Mouse (Mus musculus) limb, embryonic 14.5 days (tissue): ENCODE measurements at regions not wholly inside any gene's neighbourhood (a gene's known extent, or its start where the extent isn't known, plus 50 kb on each side); places are given as distances from the start of the nearest gene placed in this dataset.

Source experiments
- ATAC-seq: fragments of 200-750 bp; cut with Nextera tagmentation; 2 replicates; pipeline ENCODE4 v1.8.0; 2017; ENCODE audit warnings: low read depth, moderate number of reproducible peaks, moderate TSS enrichment; ENCODE audit not compliant: low FRiP score
- DNase-seq: peaks from one replicate; pipeline ENCODE4 v3.0.0-alpha.2; 2015; ENCODE audit warnings: low spot score
- H3K27ac ChIP-seq: fragments of 300-500 bp; sonication (generic); replicated peaks from 2 replicates; pipeline ENCODE4 v1.5.1; 2014; ENCODE audit warnings: low read depth, mild to moderate bottlenecking, low read length, moderate library complexity, mixed read lengths
- H3K27me3 ChIP-seq: fragments of 300-500 bp; sonication (generic); 2 replicates; pipeline ENCODE4 v1.6.1; 2014; ENCODE audit warnings: low read length, mixed read lengths; ENCODE audit not compliant: control insufficient read depth, insufficient read depth
- H3K36me3 ChIP-seq: fragments of 300-500 bp; sonication (generic); 2 replicates; pipeline ENCODE4 v1.6.1; 2014; ENCODE audit warnings: mild to moderate bottlenecking, low read length, moderate library complexity, mixed read lengths; ENCODE audit not compliant: control insufficient read depth, insufficient read depth
- H3K4me1 ChIP-seq: fragments of 300-500 bp; sonication (generic); 2 replicates; pipeline ENCODE4 v1.6.1; 2014; ENCODE audit warnings: antibody characterized with exemption, low read length, mixed read lengths; ENCODE audit not compliant: control insufficient read depth, insufficient read depth
- H3K4me2 ChIP-seq: fragments of 300-500 bp; sonication (generic); replicated peaks from 2 replicates; pipeline ENCODE4 v1.6.1; 2014; ENCODE audit warnings: low read depth, mild to moderate bottlenecking, low read length, moderate library complexity; ENCODE audit not compliant: severe bottlenecking
- H3K4me3 ChIP-seq: fragments of 300-500 bp; sonication (generic); replicated peaks from 2 replicates; pipeline ENCODE4 v1.5.1; 2014; ENCODE audit warnings: low read length
- H3K9ac ChIP-seq: fragments of 300-500 bp; sonication (generic); 2 replicates; pipeline ENCODE4 v1.6.1; 2014; ENCODE audit warnings: mild to moderate bottlenecking, low read depth, low read length, moderate library complexity; ENCODE audit not compliant: severe bottlenecking
- H3K9me3 ChIP-seq: fragments of 300-500 bp; sonication (generic); 2 replicates; pipeline ENCODE4 v1.6.1; 2016; ENCODE audit warnings: low read length; ENCODE audit not compliant: control insufficient read depth
- POLR2A ChIP-seq: fragments of 200-500 bp; IDR thresholded peaks from 2 replicates; pipeline ENCODE4 v1.8.0; 2012; ENCODE audit warnings: inconsistent platforms, mild to moderate bottlenecking, moderate library complexity, borderline replicate concordance; ENCODE audit not compliant: insufficient read depth, insufficient read length; ENCODE audit errors: extremely low read depth
- WGBS: fragments of 180-500 bp; shearing (Covaris S2); extraction: QIAGEN DNeasy Blood & Tissue Kit; methylation state at CpG from one replicate; pipeline ENCODE4 v1.1.7; 2014; 5-methylcytosine and 5-hydroxymethylcytosine counted together

- H3K36me3 ChIP-seq, result no peaks in the 10 kb centered on the region
- TF ChIP-seq POLR2A, result no peak
- ATAC-seq (no peak), DNase-seq (no peak)
- H3K9me3 ChIP-seq, result peaks cover 7% of the 10 kb centered on the region; the same call in 1 of the 2 replicates
- H3K4me3 ChIP-seq, result no peak overlapping the region
- no peak overlapping the region for H3K27ac ChIP-seq
- no peaks in the 10 kb centered on the region for H3K4me1 ChIP-seq
- no peak overlapping the region for H3K9ac ChIP-seq
- 83% methylated on average over 12 of the region's 12 CpGs for WGBS
- H3K4me2 ChIP-seq, result no peak overlapping the region
- H3K27me3 ChIP-seq, result no peaks in the 10 kb centered on the region
These were observed 91.6 kb upstream of the Tmc1 start for GRCm38 (mm10) chr19:21045565-21045964.

DNA sequence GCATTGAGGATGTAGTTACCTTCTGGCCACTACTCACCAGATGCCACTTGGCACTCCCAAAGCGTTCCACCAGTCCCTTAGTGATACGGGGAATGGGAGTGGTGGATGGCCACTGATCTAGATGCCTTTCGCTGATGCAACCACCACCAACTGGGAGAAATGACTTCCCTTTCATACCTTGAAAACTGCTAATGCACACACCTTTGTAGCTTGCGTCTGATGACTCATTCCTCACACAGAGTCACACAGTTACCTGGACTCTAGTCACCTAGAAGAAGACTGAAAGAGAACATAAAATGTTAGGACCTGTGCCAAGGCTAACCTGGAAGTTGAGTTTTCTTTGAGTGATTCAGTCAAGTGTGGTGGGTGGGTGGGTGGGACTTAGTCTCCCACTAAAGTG is 90.0 kb upstream of the Tmc1 start:
- WGBS, result 91% methylated on average over 4 of the region's 4 CpGs
- H3K4me2 ChIP-seq, result no peak overlapping the region
- no peaks in the 10 kb centered on the region for H3K36me3 ChIP-seq
- no peaks in the 10 kb centered on the region for H3K27me3 ChIP-seq
- DNase-seq (no peak), ATAC-seq (no peak)
- no peaks in the 10 kb centered on the region for H3K4me1 ChIP-seq
- H3K27ac ChIP-seq, result no peak overlapping the region
- no peak for TF ChIP-seq POLR2A
- H3K9ac ChIP-seq, result no peak overlapping the region
- H3K9me3 ChIP-seq, result peaks cover 7% of the 10 kb centered on the region; the same call in 1 of the 2 replicates
- no peak overlapping the region for H3K4me3 ChIP-seq

- Histone ChIP-seq H3K36me3 (no peaks in the 10 kb centered on the region), H3K9ac (no peak overlapping the region), H3K27ac (no peak overlapping the region), H3K4me3 (no peak overlapping the region), H3K9me3 (peaks cover 7% of the 10 kb centered on the region; the same call in 1 of the 2 replicates), H3K4me1 (no peaks in the 10 kb centered on the region), H3K27me3 (no peaks in the 10 kb centered on the region), H3K4me2 (no peak overlapping the region)
- no peak for TF ChIP-seq POLR2A
- ATAC-seq (no peak), DNase-seq (no peak)
- 68% methylated on average over 3 of the region's 3 CpGs for WGBS
These were observed 88.5 kb upstream of the Tmc1 start for GRCm38 (mm10) chr19:21042536-21042935.

- Histone ChIP-seq H3K4me3 (no peak overlapping the region), H3K4me1 (0 out of 2 replicates have a peak, but pooled peaks cover 2% of the 10 kb centered on the region), H3K4me2 (no peak overlapping the region), H3K27me3 (no peaks in the 10 kb centered on the region), H3K27ac (no peak overlapping the region), H3K36me3 (no peaks in the 10 kb centered on the region), H3K9me3 (no peaks in the 10 kb centered on the region), H3K9ac (no peak overlapping the region)
- no peak for TF ChIP-seq POLR2A
- 47% methylated on average over 10 of the region's 10 CpGs for WGBS
- DNase-seq, result peak; percentile 67
- ATAC-seq, result peak; percentile 41; the same call in 1 of the 2 replicates
These were observed 83.6 kb upstream of the Tmc1 start for GRCm38 (mm10) chr19:21037448-21038077.

- H3K36me3 ChIP-seq, result no peaks in the 10 kb centered on the region
- ATAC-seq, result peak; percentile 30; the same call in 1 of the 2 replicates
These were observed 82.8 kb upstream of the Tmc1 start for GRCm38 (mm10) chr19:21036507-21037425.

More at GRCm38 (mm10) chr19:21036507-21037425, 82.8 kb upstream of the Tmc1 start:
- Histone ChIP-seq H3K9ac (no peak overlapping the region), H3K27ac (no peak overlapping the region), H3K4me2 (no peak overlapping the region), H3K9me3 (no peaks in the 10 kb centered on the region), H3K27me3 (no peaks in the 10 kb centered on the region), H3K4me1 (0 out of 2 replicates have a peak, but pooled peaks cover 2% of the 10 kb centered on the region), H3K4me3 (no peak overlapping the region)
- WGBS, result 71% methylated on average over 14 of the region's 14 CpGs
- DNase-seq, result peak; percentile 20
- no peak for TF ChIP-seq POLR2A
